Mouse (Mus musculus): Measurements from ENCODE around the gene Mpp1. TPM values are rescaled to one million over a fixed set of nuclear protein-coding genes. Genes with fewer than 3 reads are reported as not detected.
"Not testable (repeated sequence)": the region's sequence is repeated elsewhere in the genome, so short reads cannot be mapped to it uniquely, and the experiment has no call there.

The Mpp1 gene
- polyA plus RNA-seq (2016; fragmentation: Nextera tagmentation; extraction: Ambion mirVana) = 26.4 and 27.5 TPM in 2 replicates

GRCm38 (mm10) chrX:75130467-75131160 is at the start of gene Mpp1:
Mpp1 (minus strand) TSS chrX:75131016.
- no peaks in the 10 kb centered on the region for H3K27me3 ChIP-seq (replicated peaks)

GRCm38 (mm10) chrX:75163670-75164069 is 32.9 kb upstream of the Mpp1 start, which contains the start of gene Smim9:
Smim9 (minus strand) TSS chrX:75163770.
- H3K9me3 ChIP-seq (replicated peaks) = no peaks in the 10 kb centered on the region
- no peak within 1 kb of the TSS for H3K4me3 ChIP-seq
- no peaks in the 10 kb centered on the region for H3K36me3 ChIP-seq
- no peaks in the 10 kb centered on the region for H3K27me3 ChIP-seq (replicated peaks)
- 61% methylated on average over 1 of the region's 1 CpGs for WGBS
- H3K9ac ChIP-seq = no peak within 1 kb of the TSS
- no peaks in the 10 kb centered on the region for H3K4me1 ChIP-seq (replicated peaks)
- no peak for ATAC-seq (ENCODE audit: insufficient number of reproducible peaks, low FRiP score)
- no peak within 1 kb of the TSS for H3K4me2 ChIP-seq
- H3K27ac ChIP-seq (ENCODE audit: poor library complexity, severe bottlenecking) = no peak within 1 kb of the TSS

More at GRCm38 (mm10) chrX:75130467-75131160, at the start of gene Mpp1:
- 17% methylated on average over 36 of the region's 36 CpGs for WGBS
- Histone ChIP-seq H3K36me3 (no peaks in the 10 kb centered on the region; the same call in 1 of the 2 replicates), H3K4me1 (replicated peaks) (no peaks in the 10 kb centered on the region), H3K27ac (ENCODE audit: poor library complexity, severe bottlenecking) (peak within 1 kb of the TSS; percentile 62), H3K4me3 (peak within 1 kb of the TSS; percentile 60), H3K4me2 (peak within 1 kb of the TSS; percentile 67), H3K9me3 (replicated peaks) (no peaks in the 10 kb centered on the region), H3K9ac (peak within 1 kb of the TSS; percentile 83)
- ATAC-seq (ENCODE audit: insufficient number of reproducible peaks, low FRiP score) = peak; percentile 96

- Histone ChIP-seq H3K27ac (ENCODE audit: poor library complexity, severe bottlenecking) (no peak overlapping the region), H3K27me3 (replicated peaks) (no peaks in the 10 kb centered on the region), H3K9ac (peak overlapping the region; percentile 68), H3K9me3 (replicated peaks) (no peaks in the 10 kb centered on the region), H3K4me3 (peak overlapping the region; percentile 56), H3K4me2 (peak overlapping the region; percentile 69), H3K4me1 (replicated peaks) (no peaks in the 10 kb centered on the region), H3K36me3 (no peaks in the 10 kb centered on the region)
- WGBS = 17% methylated on average over 41 of the region's 49 CpGs
- 0 out of 2 replicates have a peak, but pooled peaks have one; percentile 61 for ATAC-seq (ENCODE audit: insufficient number of reproducible peaks, low FRiP score)
These were observed 24.9 kb upstream of the Mpp1 start for GRCm38 (mm10) chrX:75155576-75156243.

- H3K9me3 ChIP-seq (replicated peaks) = no peaks in the 10 kb centered on the region
- H3K27me3 ChIP-seq (replicated peaks) = no peaks in the 10 kb centered on the region
- H3K36me3 ChIP-seq = no peaks in the 10 kb centered on the region
- H3K4me1 ChIP-seq (replicated peaks) = no peaks in the 10 kb centered on the region
- H3K4me3 ChIP-seq = no peak overlapping the region
- WGBS = 50% methylated on average over 1 of the region's 1 CpGs
- no peak overlapping the region for H3K27ac ChIP-seq (ENCODE audit: poor library complexity, severe bottlenecking)
- no peak for ATAC-seq (ENCODE audit: insufficient number of reproducible peaks, low FRiP score)
- no peak overlapping the region for H3K4me2 ChIP-seq
- H3K9ac ChIP-seq = no peak overlapping the region
These were observed 21.4 kb upstream of the Mpp1 start for GRCm38 (mm10) chrX:75152249-75152648.

- H3K4me1 ChIP-seq (replicated peaks) = no peaks in the 10 kb centered on the region
- ATAC-seq (ENCODE audit: insufficient number of reproducible peaks, low FRiP score) = no peak
- no peaks in the 10 kb centered on the region for H3K9me3 ChIP-seq (replicated peaks)
- H3K27me3 ChIP-seq (replicated peaks) = no peaks in the 10 kb centered on the region
- no peak overlapping the region for H3K27ac ChIP-seq (ENCODE audit: poor library complexity, severe bottlenecking)
- no peak overlapping the region for H3K4me3 ChIP-seq
- WGBS = 70% methylated on average over 2 of the region's 2 CpGs
- no peak overlapping the region for H3K4me2 ChIP-seq
- H3K9ac ChIP-seq = no peak overlapping the region
- no peaks in the 10 kb centered on the region for H3K36me3 ChIP-seq
These were observed 19.5 kb upstream of the Mpp1 start for GRCm38 (mm10) chrX:75150304-75150703.

GRCm38 (mm10) chrX:75148414-75148813 is 17.6 kb upstream of the Mpp1 start:
- Histone ChIP-seq H3K4me1 (replicated peaks) (no peaks in the 10 kb centered on the region), H3K9me3 (replicated peaks) (no peaks in the 10 kb centered on the region), H3K9ac (no peak overlapping the region), H3K27ac (ENCODE audit: poor library complexity, severe bottlenecking) (no peak overlapping the region), H3K27me3 (replicated peaks) (no peaks in the 10 kb centered on the region), H3K4me3 (no peak overlapping the region), H3K36me3 (no peaks in the 10 kb centered on the region), H3K4me2 (no peak overlapping the region)
- no peak for ATAC-seq (ENCODE audit: insufficient number of reproducible peaks, low FRiP score)
- 73% methylated on average over 4 of the region's 4 CpGs for WGBS

- not testable (repeated sequence) for ATAC-seq (ENCODE audit: insufficient number of reproducible peaks, low FRiP score); H3K36me3 ChIP-seq; H3K9me3 ChIP-seq (replicated peaks); H3K27ac ChIP-seq (ENCODE audit: poor library complexity, severe bottlenecking); H3K4me1 ChIP-seq (replicated peaks); H3K9ac ChIP-seq; H3K27me3 ChIP-seq (replicated peaks)
- WGBS = 26% methylated on average over 35 of the region's 42 CpGs
- peak overlapping the region; percentile 69 for H3K4me2 ChIP-seq
- peak overlapping the region; percentile 42 for H3K4me3 ChIP-seq
These were observed 12.3 kb upstream of the Mpp1 start for GRCm38 (mm10) chrX:75143124-75143555.

GRCm38 (mm10) chrX:75138182-75138581 is 7.4 kb upstream of the Mpp1 start:
- Histone ChIP-seq H3K4me1 (replicated peaks) (no peaks in the 10 kb centered on the region), H3K4me3 (no peak overlapping the region), H3K9ac (no peak overlapping the region), H3K27me3 (replicated peaks) (no peaks in the 10 kb centered on the region), H3K4me2 (no peak overlapping the region), H3K36me3 (no peaks in the 10 kb centered on the region), H3K27ac (ENCODE audit: poor library complexity, severe bottlenecking) (no peak overlapping the region), H3K9me3 (replicated peaks) (no peaks in the 10 kb centered on the region)
- WGBS = 95% methylated on average over 2 of the region's 2 CpGs
- ATAC-seq (ENCODE audit: insufficient number of reproducible peaks, low FRiP score) = no peak

- no peak for ATAC-seq (ENCODE audit: insufficient number of reproducible peaks, low FRiP score)
- H3K27ac ChIP-seq (ENCODE audit: poor library complexity, severe bottlenecking) = no peak overlapping the region
- H3K27me3 ChIP-seq (replicated peaks) = no peaks in the 10 kb centered on the region
- H3K9me3 ChIP-seq (replicated peaks) = no peaks in the 10 kb centered on the region
- no peak overlapping the region for H3K4me2 ChIP-seq
- H3K4me3 ChIP-seq = no peak overlapping the region
- no peaks in the 10 kb centered on the region for H3K4me1 ChIP-seq (replicated peaks)
- WGBS = 69% methylated on average over 2 of the region's 2 CpGs
- no peaks in the 10 kb centered on the region for H3K36me3 ChIP-seq
- H3K9ac ChIP-seq = no peak overlapping the region
These were observed 6.9 kb upstream of the Mpp1 start for GRCm38 (mm10) chrX:75137729-75138128.

GRCm38 (mm10) chrX:75136938-75137337 is 6.1 kb upstream of the Mpp1 start:
- H3K9ac ChIP-seq = no peak overlapping the region

GRCm38 (mm10) chrX:75129474-75129873 is 1.3 kb downstream of the Mpp1 start:
- no peaks in the 10 kb centered on the region for H3K4me1 ChIP-seq (replicated peaks)
- H3K9me3 ChIP-seq (replicated peaks) = no peaks in the 10 kb centered on the region
- no peaks in the 10 kb centered on the region for H3K27me3 ChIP-seq (replicated peaks)
- no peak overlapping the region for H3K4me3 ChIP-seq
- no peak overlapping the region for H3K9ac ChIP-seq
- 0 out of 2 replicates have a peak overlapping the region, but pooled peaks have one; percentile 13 for H3K4me2 ChIP-seq
- no peak for ATAC-seq (ENCODE audit: insufficient number of reproducible peaks, low FRiP score)
- no peak overlapping the region for H3K27ac ChIP-seq (ENCODE audit: poor library complexity, severe bottlenecking)
- WGBS = 61% methylated on average over 2 of the region's 2 CpGs
- peaks cover 8% of the 10 kb centered on the region for H3K36me3 ChIP-seq

More at GRCm38 (mm10) chrX:75136938-75137337, 6.1 kb upstream of the Mpp1 start:
- H3K36me3 ChIP-seq = no peaks in the 10 kb centered on the region
- no peak for ATAC-seq (ENCODE audit: insufficient number of reproducible peaks, low FRiP score)
- H3K4me2 ChIP-seq = no peak overlapping the region
- no peak overlapping the region for H3K4me3 ChIP-seq
- no peaks in the 10 kb centered on the region for H3K9me3 ChIP-seq (replicated peaks)
- no peaks in the 10 kb centered on the region for H3K27me3 ChIP-seq (replicated peaks)
- no peaks in the 10 kb centered on the region for H3K4me1 ChIP-seq (replicated peaks)
- no peak overlapping the region for H3K27ac ChIP-seq (ENCODE audit: poor library complexity, severe bottlenecking)

Measured in heart, embryonic 12.5 days (tissue).